Mouse (Mus musculus): Measurements from ENCODE around the gene Lbp. TPM values are rescaled to one million over a fixed set of nuclear protein-coding genes. Genes with fewer than 3 reads are reported as not detected.

Gene Lbp
- polyA plus RNA-seq, 1 experiment, result not detected

DNA sequence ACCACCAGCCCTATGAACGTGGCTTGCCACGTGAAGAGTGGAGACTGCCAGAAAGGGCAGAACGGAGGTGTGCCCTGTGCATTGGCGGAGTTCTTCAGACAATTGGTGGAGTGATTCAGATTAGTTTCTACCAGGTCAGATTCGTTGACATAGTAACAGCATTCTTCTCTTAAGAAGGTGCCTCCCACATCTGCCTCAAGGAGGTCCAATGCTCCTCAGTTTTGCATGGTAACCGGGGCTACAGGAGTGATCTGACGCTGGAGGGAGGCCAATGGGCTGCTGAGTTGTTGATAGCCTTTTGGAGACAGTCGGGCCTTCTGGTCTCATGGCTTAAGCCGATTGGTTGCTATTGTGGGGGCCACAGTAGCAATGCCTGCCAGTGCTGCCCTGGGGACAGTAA, 10.6 kb upstream of the Lbp start:
- TF ChIP-seq CTCF (IDR thresholded peaks at IDR 0.05; ENCODE audit: control insufficient read depth, insufficient read depth, insufficient read length), result no peak
- TF ChIP-seq CEBPB (IDR thresholded peaks at IDR 0.05; ENCODE audit: low read depth), result no peak
- TF ChIP-seq MYOD1 (IDR thresholded peaks at IDR 0.05; ENCODE audit: control insufficient read depth, insufficient read length, low read depth), result no peak
- no peak for TF ChIP-seq MAX (IDR thresholded peaks at IDR 0.05)
- TF ChIP-seq FOSL1 (IDR thresholded peaks at IDR 0.05; ENCODE audit: insufficient read depth, low read length, poor library complexity, severe bottlenecking), result no peak
- TF ChIP-seq USF1 (IDR thresholded peaks at IDR 0.05; ENCODE audit: low read depth), result no peak
- no peak for TF ChIP-seq MYOG (IDR thresholded peaks at IDR 0.05; ENCODE audit: control insufficient read depth, extremely low read depth, insufficient read length)
- Histone ChIP-seq H3K79me3 (ENCODE audit: low read depth) (no peaks in the 10 kb centered on the region), H3K27me3 (ENCODE audit: control insufficient read depth, insufficient read depth, insufficient read length) (peaks cover 12% of the 10 kb centered on the region), H3K79me2 (ENCODE audit: control insufficient read depth, insufficient read depth) (no peaks in the 10 kb centered on the region), H3K4me3 (ENCODE audit: insufficient read depth, poor library complexity, severe bottlenecking) (no peak overlapping the region), H3ac (ENCODE audit: control insufficient read depth, insufficient read length, low read depth) (no peak overlapping the region), H3K36me3 (ENCODE audit: control insufficient read depth, insufficient read depth) (no peaks in the 10 kb centered on the region)

DNA sequence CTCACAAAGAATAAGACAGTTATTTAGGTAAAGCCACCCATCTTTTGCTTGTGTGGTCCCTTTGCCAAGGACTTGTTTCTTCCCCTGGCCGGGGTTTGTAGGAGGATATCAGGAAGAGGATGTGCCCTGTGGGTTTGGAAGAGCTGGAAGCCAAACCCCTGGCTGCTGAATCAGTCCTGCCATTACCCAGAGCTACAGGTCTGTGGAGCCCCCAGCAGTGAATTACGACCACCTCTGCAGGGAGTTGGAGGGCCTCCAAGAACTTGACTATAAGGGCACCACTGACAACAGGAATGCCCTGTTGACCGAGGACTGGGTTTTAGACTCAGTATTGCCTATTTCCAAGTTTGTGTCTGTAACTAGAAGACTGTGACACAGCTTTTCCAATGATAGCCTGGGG, 7.1 kb upstream of the Lbp start:
- Histone ChIP-seq H3K27me3 (ENCODE audit: control insufficient read depth, insufficient read depth, insufficient read length) (peaks cover 9% of the 10 kb centered on the region), H3K79me3 (ENCODE audit: low read depth) (no peaks in the 10 kb centered on the region), H3K79me2 (ENCODE audit: control insufficient read depth, insufficient read depth) (no peaks in the 10 kb centered on the region), H3K36me3 (ENCODE audit: control insufficient read depth, insufficient read depth) (no peaks in the 10 kb centered on the region), H3ac (ENCODE audit: control insufficient read depth, insufficient read length, low read depth) (no peak overlapping the region), H3K4me3 (ENCODE audit: insufficient read depth, poor library complexity, severe bottlenecking) (no peak overlapping the region)
- TF ChIP-seq MAX (IDR thresholded peaks at IDR 0.05), result no peak

DNA sequence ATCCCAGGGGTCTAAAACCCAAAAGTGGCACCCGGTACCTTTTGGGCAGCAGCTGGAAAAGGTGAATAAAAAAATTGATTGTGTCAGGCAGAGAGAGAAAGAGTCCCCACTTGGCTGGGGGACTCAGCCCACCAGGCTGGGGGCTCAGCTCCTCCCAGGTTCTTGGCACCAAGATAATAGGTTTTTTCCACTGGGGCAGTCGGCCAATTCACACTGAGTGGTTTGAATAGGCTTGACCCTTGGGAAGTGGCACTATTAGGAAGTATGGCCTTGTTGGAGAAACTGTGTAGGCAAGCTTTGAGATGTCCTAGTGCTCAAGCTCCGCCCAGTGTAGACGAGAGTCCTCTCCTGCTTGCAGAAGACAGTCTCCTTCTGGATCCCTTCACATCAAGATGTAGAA, 6.6 kb upstream of the Lbp start:
- no peak overlapping the region for H3K4me3 ChIP-seq (ENCODE audit: insufficient read depth, poor library complexity, severe bottlenecking)
- H3ac ChIP-seq (ENCODE audit: control insufficient read depth, insufficient read length, low read depth), result no peak overlapping the region
- H3K79me3 ChIP-seq (ENCODE audit: low read depth), result no peaks in the 10 kb centered on the region
- no peaks in the 10 kb centered on the region for H3K36me3 ChIP-seq (ENCODE audit: control insufficient read depth, insufficient read depth)
- peaks cover 9% of the 10 kb centered on the region for H3K27me3 ChIP-seq (ENCODE audit: control insufficient read depth, insufficient read depth, insufficient read length)
- TF ChIP-seq MYOG (IDR thresholded peaks at IDR 0.05; ENCODE audit: control insufficient read depth, extremely low read depth, insufficient read length) (no peak), CTCF (IDR thresholded peaks at IDR 0.05; ENCODE audit: control insufficient read depth, insufficient read depth, insufficient read length) (no peak), MAX (IDR thresholded peaks at IDR 0.05) (no peak), USF1 (IDR thresholded peaks at IDR 0.05; ENCODE audit: low read depth) (no peak), MYOD1 (IDR thresholded peaks at IDR 0.05; ENCODE audit: control insufficient read depth, insufficient read length, low read depth) (no peak), CEBPB (IDR thresholded peaks at IDR 0.05; ENCODE audit: low read depth) (no peak), FOSL1 (IDR thresholded peaks at IDR 0.05; ENCODE audit: insufficient read depth, low read length, poor library complexity, severe bottlenecking) (no peak)
- H3K79me2 ChIP-seq (ENCODE audit: control insufficient read depth, insufficient read depth), result no peaks in the 10 kb centered on the region

DNA sequence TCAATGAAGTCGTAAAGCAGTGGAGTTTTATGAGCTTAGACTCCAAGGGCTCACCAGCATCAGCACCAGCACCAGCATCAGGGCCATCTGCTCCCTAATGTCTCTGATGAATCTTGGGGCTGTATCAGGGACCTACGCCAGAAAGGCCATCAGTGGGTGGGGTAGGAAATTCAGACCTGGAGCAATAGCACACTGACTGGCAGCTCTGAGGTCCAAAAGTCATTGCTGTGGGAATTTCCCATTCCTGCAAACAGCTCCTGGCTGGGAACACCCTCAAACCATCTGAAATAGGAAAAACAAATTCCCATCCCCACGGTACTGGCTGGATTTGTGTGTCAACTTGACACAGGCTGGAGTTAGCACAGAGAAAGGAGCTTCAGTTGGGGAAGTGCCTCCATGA, 3.5 kb upstream of the Lbp start:
- H3K36me3 ChIP-seq (ENCODE audit: control insufficient read depth, insufficient read depth), result no peaks in the 10 kb centered on the region
- H3K4me3 ChIP-seq (ENCODE audit: insufficient read depth, poor library complexity, severe bottlenecking), result no peak overlapping the region
- no peak overlapping the region for H3ac ChIP-seq (ENCODE audit: control insufficient read depth, insufficient read length, low read depth)
- no peaks in the 10 kb centered on the region for H3K27me3 ChIP-seq (ENCODE audit: control insufficient read depth, insufficient read depth, insufficient read length)
- no peak for TF ChIP-seq FOSL1 (IDR thresholded peaks at IDR 0.05; ENCODE audit: insufficient read depth, low read length, poor library complexity, severe bottlenecking)
- no peak for TF ChIP-seq USF1 (IDR thresholded peaks at IDR 0.05; ENCODE audit: low read depth)
- TF ChIP-seq MYOD1 (IDR thresholded peaks at IDR 0.05; ENCODE audit: control insufficient read depth, insufficient read length, low read depth), result no peak
- TF ChIP-seq CEBPB (IDR thresholded peaks at IDR 0.05; ENCODE audit: low read depth), result no peak
- no peak for TF ChIP-seq CTCF (IDR thresholded peaks at IDR 0.05; ENCODE audit: control insufficient read depth, insufficient read depth, insufficient read length)
- no peak for TF ChIP-seq MYOG (IDR thresholded peaks at IDR 0.05; ENCODE audit: control insufficient read depth, extremely low read depth, insufficient read length)
- no peak for TF ChIP-seq MAX (IDR thresholded peaks at IDR 0.05)
- no peaks in the 10 kb centered on the region for H3K79me3 ChIP-seq (ENCODE audit: low read depth)
- no peaks in the 10 kb centered on the region for H3K79me2 ChIP-seq (ENCODE audit: control insufficient read depth, insufficient read depth)

DNA sequence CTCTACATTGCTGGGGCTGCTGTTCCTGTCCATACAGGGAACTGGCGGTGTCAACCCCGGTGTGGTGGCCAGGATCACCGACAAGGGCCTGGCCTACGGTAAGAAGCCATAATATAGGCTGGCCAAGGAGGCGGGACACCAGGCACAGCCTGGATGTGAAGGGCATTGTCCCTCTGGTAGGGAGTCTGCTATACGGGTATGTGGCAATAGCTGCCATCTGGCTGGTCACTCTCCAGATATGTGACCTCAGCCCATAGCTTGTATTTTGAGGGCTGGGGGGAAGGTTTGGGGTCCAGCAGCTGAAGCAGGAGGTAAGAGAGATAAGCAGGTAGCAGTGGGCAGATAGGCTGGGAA, 380 bp downstream of the Lbp start:
- H3K36me3 ChIP-seq (ENCODE audit: control insufficient read depth, insufficient read depth), result no peaks in the 10 kb centered on the region
- H3ac ChIP-seq (ENCODE audit: control insufficient read depth, insufficient read length, low read depth), result no peak overlapping the region
- H3K4me3 ChIP-seq (ENCODE audit: insufficient read depth, poor library complexity, severe bottlenecking), result no peak overlapping the region
- no peaks in the 10 kb centered on the region for H3K79me2 ChIP-seq (ENCODE audit: control insufficient read depth, insufficient read depth)
- peaks cover 4% of the 10 kb centered on the region for H3K27me3 ChIP-seq (ENCODE audit: control insufficient read depth, insufficient read depth, insufficient read length)
- H3K79me3 ChIP-seq (ENCODE audit: low read depth), result no peaks in the 10 kb centered on the region
- TF ChIP-seq CEBPB (IDR thresholded peaks at IDR 0.05; ENCODE audit: low read depth), result no peak
- no peak for TF ChIP-seq MAX (IDR thresholded peaks at IDR 0.05)
- TF ChIP-seq CTCF (IDR thresholded peaks at IDR 0.05; ENCODE audit: control insufficient read depth, insufficient read depth, insufficient read length), result no peak
- TF ChIP-seq MYOG (IDR thresholded peaks at IDR 0.05; ENCODE audit: control insufficient read depth, extremely low read depth, insufficient read length), result no peak
- no peak for TF ChIP-seq FOSL1 (IDR thresholded peaks at IDR 0.05; ENCODE audit: insufficient read depth, low read length, poor library complexity, severe bottlenecking)
- no peak for TF ChIP-seq MYOD1 (IDR thresholded peaks at IDR 0.05; ENCODE audit: control insufficient read depth, insufficient read length, low read depth)
- no peak for TF ChIP-seq USF1 (IDR thresholded peaks at IDR 0.05; ENCODE audit: low read depth)

DNA sequence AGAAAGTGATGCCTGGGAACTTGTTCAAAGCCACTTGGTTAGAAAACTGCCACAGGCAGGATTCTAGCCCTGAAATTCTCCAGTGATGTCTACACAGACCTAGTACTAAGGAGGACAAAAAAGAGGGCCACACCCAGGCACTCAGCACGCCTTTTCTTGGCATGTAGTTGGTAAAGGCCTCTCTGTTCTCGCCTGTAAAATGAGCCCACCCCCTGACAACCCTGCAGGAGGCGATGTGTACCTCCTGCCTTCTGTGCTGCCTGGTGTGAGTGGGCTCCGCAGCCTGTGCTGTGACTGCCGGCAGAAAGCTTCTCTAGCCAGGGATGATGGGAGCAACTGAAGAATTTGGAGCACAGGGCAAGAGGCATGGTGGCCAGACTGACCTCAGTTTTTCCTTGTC, 2.0 kb downstream of the Lbp start:
- Histone ChIP-seq H3K4me3 (ENCODE audit: insufficient read depth, poor library complexity, severe bottlenecking) (no peak overlapping the region), H3K36me3 (ENCODE audit: control insufficient read depth, insufficient read depth) (no peaks in the 10 kb centered on the region), H3K79me3 (ENCODE audit: low read depth) (no peaks in the 10 kb centered on the region), H3K27me3 (ENCODE audit: control insufficient read depth, insufficient read depth, insufficient read length) (peaks cover 4% of the 10 kb centered on the region), H3ac (ENCODE audit: control insufficient read depth, insufficient read length, low read depth) (no peak overlapping the region), H3K79me2 (ENCODE audit: control insufficient read depth, insufficient read depth) (no peaks in the 10 kb centered on the region)
- TF ChIP-seq FOSL1 (IDR thresholded peaks at IDR 0.05; ENCODE audit: insufficient read depth, low read length, poor library complexity, severe bottlenecking), result no peak
- no peak for TF ChIP-seq USF1 (IDR thresholded peaks at IDR 0.05; ENCODE audit: low read depth)
- TF ChIP-seq MYOG (IDR thresholded peaks at IDR 0.05; ENCODE audit: control insufficient read depth, extremely low read depth, insufficient read length), result no peak
- TF ChIP-seq CTCF (IDR thresholded peaks at IDR 0.05; ENCODE audit: control insufficient read depth, insufficient read depth, insufficient read length), result no peak
- no peak for TF ChIP-seq MYOD1 (IDR thresholded peaks at IDR 0.05; ENCODE audit: control insufficient read depth, insufficient read length, low read depth)
- no peak for TF ChIP-seq MAX (IDR thresholded peaks at IDR 0.05)
- TF ChIP-seq CEBPB (IDR thresholded peaks at IDR 0.05; ENCODE audit: low read depth), result no peak
